Mouse (Mus musculus) embryonic facial prominence, embryonic 14.5 days (tissue): ENCODE data around the gene Srprb. TPM values are rescaled to one million over a fixed set of nuclear protein-coding genes. Genes with fewer than 3 reads are reported as not detected.

Experiments
- ATAC-seq: fragments of 200-750 bp; cut with Nextera tagmentation; 2 replicates; pipeline ENCODE4 v1.8.0; 2017; ENCODE audit warnings: low read depth, moderate number of reproducible peaks, moderate TSS enrichment
- DNase-seq: peaks from one replicate; pipeline ENCODE4 v3.0.0-alpha.2; 2015; ENCODE audit warnings: low spot score
- H3K27ac ChIP-seq: fragments of 300-500 bp; sonication (generic); replicated peaks from 2 replicates; pipeline ENCODE4 v1.5.1; 2014; ENCODE audit warnings: low read depth, mild to moderate bottlenecking, low read length, moderate library complexity
- H3K27me3 ChIP-seq: fragments of 300-500 bp; sonication (generic); replicated peaks from 2 replicates; pipeline ENCODE4 v1.6.1; 2014; ENCODE audit warnings: low read length; ENCODE audit not compliant: control insufficient read depth, insufficient read depth
- H3K36me3 ChIP-seq: fragments of 300-500 bp; sonication (generic); 2 replicates; pipeline ENCODE4 v1.6.1; 2014; ENCODE audit warnings: low read length, mixed read lengths; ENCODE audit not compliant: control insufficient read depth, insufficient read depth
- H3K4me1 ChIP-seq: fragments of 300-500 bp; sonication (generic); 2 replicates; pipeline ENCODE4 v1.6.1; 2014; ENCODE audit warnings: antibody characterized with exemption, low read length; ENCODE audit not compliant: control insufficient read depth, insufficient read depth
- H3K4me2 ChIP-seq: fragments of 300-500 bp; sonication (generic); 2 replicates; pipeline ENCODE4 v1.6.1; 2014; ENCODE audit warnings: low read depth, mild to moderate bottlenecking, low read length, moderate library complexity, mixed read lengths
- H3K4me3 ChIP-seq: fragments of 300-500 bp; sonication (generic); 2 replicates; pipeline ENCODE4 v1.5.1; 2014; ENCODE audit warnings: low read depth, mild to moderate bottlenecking, low read length
- H3K9ac ChIP-seq: fragments of 300-500 bp; sonication (generic); 2 replicates; pipeline ENCODE4 v1.6.1; 2014; ENCODE audit warnings: low read depth, mild to moderate bottlenecking, low read length, moderate library complexity, mixed read lengths
- H3K9me3 ChIP-seq: fragments of 300-500 bp; sonication (generic); 2 replicates; pipeline ENCODE4 v1.6.1; 2016; ENCODE audit warnings: low read length; ENCODE audit not compliant: control insufficient read depth
- WGBS: fragments of 180-500 bp; shearing (Covaris S2); extraction: QIAGEN DNeasy Blood & Tissue Kit; methylation state at CpG from one replicate; pipeline ENCODE4 v1.1.7; 2014; 5-methylcytosine and 5-hydroxymethylcytosine counted together
- polyA plus RNA-seq: library from polyadenylated mRNA; unstranded; fragments of >200 nt; fragmentation: Nextera tagmentation; extraction: Ambion mirVana; gene quantifications from 2 replicates; pipeline ENCODE4 v1.2.1, GENCODE M21; 2014

Gene Srprb
- 70.9 and 73.5 TPM in 2 replicates for polyA plus RNA-seq

- H3K9ac ChIP-seq, result peak within 1 kb of the TSS; percentile 86
- ATAC-seq, result peak; percentile 98
- under 1% methylated on average over 44 of the region's 45 CpGs for WGBS
Observed at GRCm38 (mm10) chr9:103201561-103202260, at the start of gene Srprb. Srprb (minus strand) TSS chr9:103202137.

GRCm38 (mm10) chr9:103248618-103249017 lies 46.7 kb upstream of the Srprb start:
- H3K27me3 ChIP-seq, result no peaks in the 10 kb centered on the region
- WGBS, result 52% methylated on average over 4 of the region's 4 CpGs
- no peak for DNase-seq
- H3K9me3 ChIP-seq, result no peaks in the 10 kb centered on the region
- H3K4me2 ChIP-seq, result no peak overlapping the region
- no peak overlapping the region for H3K4me3 ChIP-seq
- no peak overlapping the region for H3K9ac ChIP-seq
- H3K27ac ChIP-seq, result no peak overlapping the region
- no peaks in the 10 kb centered on the region for H3K4me1 ChIP-seq
- H3K36me3 ChIP-seq, result no peaks in the 10 kb centered on the region
- no peak for ATAC-seq

More at GRCm38 (mm10) chr9:103201561-103202260, at the start of gene Srprb:
- peak; percentile 97 for DNase-seq
- Histone ChIP-seq H3K4me2 (peak within 1 kb of the TSS; percentile 78), H3K9me3 (no peaks in the 10 kb centered on the region), H3K27me3 (no peaks in the 10 kb centered on the region), H3K4me1 (no peaks in the 10 kb centered on the region), H3K36me3 (peaks cover 33% of the 10 kb centered on the region), H3K4me3 (peak within 1 kb of the TSS; percentile 82), H3K27ac (peak within 1 kb of the TSS; percentile 81)

GRCm38 (mm10) chr9:103246526-103247168 lies 44.7 kb upstream of the Srprb start:
- no peaks in the 10 kb centered on the region for H3K9me3 ChIP-seq
- H3K9ac ChIP-seq, result no peak overlapping the region
- H3K4me1 ChIP-seq, result no peaks in the 10 kb centered on the region
- H3K27me3 ChIP-seq, result no peaks in the 10 kb centered on the region
- 82% methylated on average over 8 of the region's 8 CpGs for WGBS
- no peak overlapping the region for H3K27ac ChIP-seq
- H3K4me3 ChIP-seq, result no peak overlapping the region
- H3K4me2 ChIP-seq, result no peak overlapping the region
- no peaks in the 10 kb centered on the region for H3K36me3 ChIP-seq
- no peak for DNase-seq
- ATAC-seq, result no peak

GRCm38 (mm10) chr9:103243640-103244039 lies 41.7 kb upstream of the Srprb start:
- H3K36me3 ChIP-seq, result no peaks in the 10 kb centered on the region
- 92% methylated on average over 4 of the region's 4 CpGs for WGBS
- DNase-seq (no peak), ATAC-seq (no peak)
- H3K9me3 ChIP-seq, result no peaks in the 10 kb centered on the region
- H3K27me3 ChIP-seq, result no peaks in the 10 kb centered on the region
- H3K4me1 ChIP-seq, result no peaks in the 10 kb centered on the region
- no peak overlapping the region for H3K4me2 ChIP-seq
- H3K27ac ChIP-seq, result no peak overlapping the region
- no peak overlapping the region for H3K4me3 ChIP-seq
- H3K9ac ChIP-seq, result no peak overlapping the region

- no peak overlapping the region for H3K4me3 ChIP-seq
- no peak overlapping the region for H3K9ac ChIP-seq
- no peaks in the 10 kb centered on the region for H3K9me3 ChIP-seq
- WGBS, result 75% methylated on average over 2 of the region's 2 CpGs
- ATAC-seq, result no peak
- no peak overlapping the region for H3K4me2 ChIP-seq
- no peak overlapping the region for H3K27ac ChIP-seq
- H3K4me1 ChIP-seq, result no peaks in the 10 kb centered on the region
- no peaks in the 10 kb centered on the region for H3K36me3 ChIP-seq
- H3K27me3 ChIP-seq, result no peaks in the 10 kb centered on the region
- no peak for DNase-seq
Observed at GRCm38 (mm10) chr9:103241206-103241605, 39.3 kb upstream of the Srprb start.

- H3K4me1 ChIP-seq, result no peaks in the 10 kb centered on the region
- 85% methylated on average over 6 of the region's 6 CpGs for WGBS
- ATAC-seq (no peak), DNase-seq (no peak)
- H3K9ac ChIP-seq, result no peak overlapping the region
- no peak overlapping the region for H3K27ac ChIP-seq
- no peak overlapping the region for H3K4me3 ChIP-seq
- H3K36me3 ChIP-seq, result no peaks in the 10 kb centered on the region
- no peaks in the 10 kb centered on the region for H3K27me3 ChIP-seq
- H3K9me3 ChIP-seq, result no peaks in the 10 kb centered on the region
- H3K4me2 ChIP-seq, result no peak overlapping the region
Observed at GRCm38 (mm10) chr9:103239471-103239870, 37.5 kb upstream of the Srprb start.

GRCm38 (mm10) chr9:103234565-103235165 lies 32.7 kb upstream of the Srprb start:
- no peaks in the 10 kb centered on the region for H3K36me3 ChIP-seq
- WGBS, result 51% methylated on average over 7 of the region's 7 CpGs
- DNase-seq, result peak; percentile 52
- H3K27ac ChIP-seq, result peak overlapping the region; percentile 62
- peaks cover 4% of the 10 kb centered on the region; the same call in 1 of the 2 replicates for H3K4me1 ChIP-seq
- no peak overlapping the region for H3K4me3 ChIP-seq
- H3K27me3 ChIP-seq, result no peaks in the 10 kb centered on the region
- no peak overlapping the region for H3K9ac ChIP-seq
- H3K4me2 ChIP-seq, result no peak overlapping the region
- ATAC-seq, result peak; percentile 79
- H3K9me3 ChIP-seq, result no peaks in the 10 kb centered on the region

- ATAC-seq, result peak; percentile 31; the same call in 1 of the 2 replicates
- H3K27ac ChIP-seq, result peak overlapping the region; percentile 62
Observed at GRCm38 (mm10) chr9:103234059-103234458, 32.1 kb upstream of the Srprb start.

More at GRCm38 (mm10) chr9:103234059-103234458, 32.1 kb upstream of the Srprb start:
- Histone ChIP-seq H3K4me2 (no peak overlapping the region), H3K27me3 (no peaks in the 10 kb centered on the region), H3K4me1 (peaks cover 4% of the 10 kb centered on the region; the same call in 1 of the 2 replicates), H3K4me3 (no peak overlapping the region), H3K9me3 (no peaks in the 10 kb centered on the region), H3K9ac (no peak overlapping the region), H3K36me3 (no peaks in the 10 kb centered on the region)
- WGBS, result 70% methylated on average over 7 of the region's 7 CpGs
- peak; percentile 30 for DNase-seq
